Mouse (Mus musculus): ENCODE data around the gene Dmbx1.
A peak's percentile ranks its signal among the peaks of the same experiment; 100 is the strongest.

The Dmbx1 gene

GRCm38 (mm10) chr4:115890066-115890465 lies 49.7 kb downstream of the Dmbx1 start:
- DNase-seq (ENCODE audit: low spot score in 2 of 2): no peak

GRCm38 (mm10) chr4:115886875-115887274 lies 52.9 kb downstream of the Dmbx1 start:
- DNase-seq (ENCODE audit: low spot score in 2 of 2): no peak

- peak; percentile 34 to 46 for DNase-seq (ENCODE audit: low spot score in 2 of 2)
Observed at GRCm38 (mm10) chr4:115885846-115886245, 53.9 kb downstream of the Dmbx1 start.

GRCm38 (mm10) chr4:115884022-115884421 lies 55.7 kb downstream of the Dmbx1 start, which contains the start of gene Kncn:
Kncn (plus strand) TSS chr4:115884400.
- no peak for DNase-seq (ENCODE audit: low spot score in 2 of 2)

GRCm38 (mm10) chr4:115882195-115882594 lies 57.5 kb downstream of the Dmbx1 start:
- no peak for DNase-seq (ENCODE audit: low spot score in 2 of 2)

- DNase-seq (ENCODE audit: low spot score in 2 of 2): peak; percentile 58 to 64
Observed at GRCm38 (mm10) chr4:115881183-115881582, 58.5 kb downstream of the Dmbx1 start.

GRCm38 (mm10) chr4:115878828-115879227 lies 60.9 kb downstream of the Dmbx1 start:
- no peak for DNase-seq (ENCODE audit: low spot score in 2 of 2)

- DNase-seq (ENCODE audit: low spot score in 2 of 2): no peak
Observed at GRCm38 (mm10) chr4:115878216-115878678, 61.5 kb downstream of the Dmbx1 start.

GRCm38 (mm10) chr4:115873231-115873630 lies 66.5 kb downstream of the Dmbx1 start:
- DNase-seq (ENCODE audit: low spot score in 2 of 2): no peak

GRCm38 (mm10) chr4:115869512-115870210 lies 70.1 kb downstream of the Dmbx1 start:
- no peak for DNase-seq (ENCODE audit: low spot score in 2 of 2)

Data from frontal cortex, postnatal 10 days (tissue).